Mouse (Mus musculus) stomach, postnatal 0 days (tissue): ENCODE measurements at regions not wholly inside any gene's neighbourhood (a gene's known extent, or its start where the extent isn't known, plus 50 kb on each side); places are given as distances from the start of the nearest gene placed in this dataset.

Experiments used
- ATAC-seq: fragments of 200-750 bp; cut with Nextera tagmentation; 2 replicates; pipeline ENCODE4 v1.8.0; 2017; ENCODE audit not compliant: low FRiP score, low TSS enrichment
- DNase-seq: peaks from one replicate; pipeline ENCODE4 v3.0.0-alpha.2; 2016; ENCODE audit warnings: low spot score
- H3K27ac ChIP-seq: fragments of 300-500 bp; sonication (generic); replicated peaks from 2 replicates; pipeline ENCODE4 v1.5.1; 2014; ENCODE audit warnings: mild to moderate bottlenecking, control low read depth
- H3K27me3 ChIP-seq: fragments of 300-500 bp; sonication (generic); 2 replicates; pipeline ENCODE4 v1.6.1; 2014; ENCODE audit warnings: low read length; ENCODE audit not compliant: control insufficient read depth, insufficient read depth
- H3K36me3 ChIP-seq: fragments of 300-500 bp; sonication (generic); 2 replicates; pipeline ENCODE4 v1.6.1; 2014; ENCODE audit warnings: low read length, mixed read lengths; ENCODE audit not compliant: control insufficient read depth, insufficient read depth
- H3K4me1 ChIP-seq: fragments of 300-500 bp; sonication (generic); replicated peaks from 2 replicates; pipeline ENCODE4 v1.6.1; 2014; ENCODE audit warnings: antibody characterized with exemption; ENCODE audit not compliant: control insufficient read depth, insufficient read depth
- H3K4me2 ChIP-seq: fragments of 300-500 bp; sonication (generic); replicated peaks from 2 replicates; pipeline ENCODE4 v1.6.1; 2014; ENCODE audit warnings: low read depth, mild to moderate bottlenecking, control low read depth, moderate library complexity
- H3K4me3 ChIP-seq: fragments of 300-500 bp; sonication (generic); 2 replicates; pipeline ENCODE4 v1.5.1; 2014; ENCODE audit warnings: low read depth, low read length, control low read depth
- H3K9ac ChIP-seq: fragments of 300-500 bp; sonication (generic); 2 replicates; pipeline ENCODE4 v1.6.1; 2014; ENCODE audit warnings: mild to moderate bottlenecking, low read length, control low read depth, mixed read lengths
- H3K9me3 ChIP-seq: fragments of 300-500 bp; sonication (generic); 2 replicates; pipeline ENCODE4 v1.6.1; 2016; ENCODE audit warnings: low read length; ENCODE audit not compliant: control insufficient read depth
- CTCF ChIP-seq: IDR thresholded peaks from 2 replicates; pipeline ENCODE4 v1.5.1; 2016; ENCODE audit warnings: antibody characterized with exemption, low read depth, mild to moderate bottlenecking, moderate library complexity
- EP300 ChIP-seq: optimal IDR thresholded peaks from 2 replicates; pipeline ENCODE3; 2016; ENCODE audit warnings: antibody characterized with exemption
- WGBS: fragments of 180-500 bp; shearing (Covaris S2); extraction: QIAGEN DNeasy Blood & Tissue Kit; methylation state at CpG from one replicate; pipeline ENCODE4 v1.1.7; 2014; 5-methylcytosine and 5-hydroxymethylcytosine counted together

DNA sequence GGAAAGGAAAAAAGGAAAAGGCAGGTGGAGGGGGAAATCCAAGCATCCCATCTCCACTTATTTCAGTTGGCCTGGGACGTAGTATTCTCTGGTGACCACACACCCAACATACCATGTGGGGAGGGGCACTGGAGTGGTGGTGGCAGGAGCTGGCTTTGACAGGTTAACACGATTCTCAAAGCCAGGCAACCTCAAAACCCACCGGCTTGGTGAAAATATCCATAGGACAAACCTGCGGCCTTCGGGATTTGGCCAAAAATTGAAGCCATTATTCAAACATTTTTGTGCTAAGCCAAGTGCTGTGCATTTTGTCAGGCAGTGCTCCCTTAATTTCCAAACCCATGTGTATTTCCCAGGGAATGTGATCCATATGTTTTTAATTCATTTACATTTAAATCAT is 2560.5 kb upstream of the Gm7489 start:
- no peak overlapping the region for H3K9ac ChIP-seq
- DNase-seq (no peak), ATAC-seq (no peak)
- H3K27me3 ChIP-seq = no peaks in the 10 kb centered on the region
- no peak overlapping the region for H3K27ac ChIP-seq
- H3K4me3 ChIP-seq = no peak overlapping the region
- H3K36me3 ChIP-seq = no peaks in the 10 kb centered on the region
- H3K4me1 ChIP-seq = no peaks in the 10 kb centered on the region
- 75% methylated on average over 5 of the region's 5 CpGs for WGBS
- no peaks in the 10 kb centered on the region for H3K9me3 ChIP-seq
- H3K4me2 ChIP-seq = no peak overlapping the region
- no peak for TF ChIP-seq CTCF

DNA sequence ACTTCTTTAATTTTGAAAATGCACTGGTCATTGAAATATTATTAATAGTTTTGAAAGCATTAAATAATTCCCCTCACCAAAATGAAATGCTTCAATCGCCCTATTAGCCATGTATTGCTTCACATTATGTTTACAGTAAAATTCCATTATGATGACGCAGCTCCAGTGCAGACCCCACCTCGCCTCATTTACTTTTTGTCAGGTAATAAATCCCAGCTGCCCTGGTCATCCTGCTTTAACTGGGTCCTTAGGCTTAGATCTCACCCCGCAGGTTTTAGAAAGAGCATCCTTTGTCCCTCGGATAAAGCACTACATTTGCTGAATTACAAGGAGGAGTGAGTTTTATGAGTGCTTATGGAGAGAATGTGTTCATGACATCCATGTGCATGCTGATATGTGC is 2557.0 kb upstream of the Gm7489 start:
- TF ChIP-seq EP300 (no peak), CTCF (no peak)
- Histone ChIP-seq H3K27me3 (no peaks in the 10 kb centered on the region), H3K4me1 (no peaks in the 10 kb centered on the region), H3K4me3 (no peak overlapping the region), H3K36me3 (no peaks in the 10 kb centered on the region), H3K4me2 (no peak overlapping the region), H3K9ac (no peak overlapping the region), H3K9me3 (no peaks in the 10 kb centered on the region), H3K27ac (no peak overlapping the region)
- DNase-seq (no peak), ATAC-seq (no peak)
- WGBS = 36% methylated on average over 5 of the region's 5 CpGs

DNA sequence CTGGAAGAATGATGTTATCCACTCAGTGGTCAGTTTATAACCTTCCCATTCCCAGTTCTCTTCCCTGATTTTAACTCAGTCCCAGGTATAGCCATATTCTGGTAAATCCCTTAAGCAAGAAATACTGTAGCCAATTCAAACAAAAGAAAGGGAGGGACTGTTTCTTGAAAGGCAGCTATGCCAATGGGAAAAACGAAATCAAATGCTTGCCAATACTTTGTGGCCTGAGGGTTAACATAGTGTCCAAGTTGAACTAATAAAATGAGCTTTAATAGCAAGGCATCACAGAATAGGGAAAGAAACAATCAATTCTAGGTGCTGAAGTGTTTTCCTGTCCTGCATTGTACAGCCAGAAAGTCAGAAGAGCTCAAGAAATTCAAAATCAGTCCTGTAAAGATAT is 2548.3 kb upstream of the Gm7489 start:
- no peak overlapping the region for H3K4me2 ChIP-seq
- H3K27me3 ChIP-seq = no peaks in the 10 kb centered on the region
- TF ChIP-seq EP300 (no peak), CTCF (no peak)
- 50% methylated on average over 1 of the region's 1 CpGs for WGBS
- ATAC-seq (no peak), DNase-seq (no peak)
- no peaks in the 10 kb centered on the region for H3K4me1 ChIP-seq
- no peak overlapping the region for H3K4me3 ChIP-seq
- H3K9me3 ChIP-seq = no peaks in the 10 kb centered on the region
- no peak overlapping the region for H3K9ac ChIP-seq
- no peak overlapping the region for H3K27ac ChIP-seq
- H3K36me3 ChIP-seq = no peaks in the 10 kb centered on the region

DNA sequence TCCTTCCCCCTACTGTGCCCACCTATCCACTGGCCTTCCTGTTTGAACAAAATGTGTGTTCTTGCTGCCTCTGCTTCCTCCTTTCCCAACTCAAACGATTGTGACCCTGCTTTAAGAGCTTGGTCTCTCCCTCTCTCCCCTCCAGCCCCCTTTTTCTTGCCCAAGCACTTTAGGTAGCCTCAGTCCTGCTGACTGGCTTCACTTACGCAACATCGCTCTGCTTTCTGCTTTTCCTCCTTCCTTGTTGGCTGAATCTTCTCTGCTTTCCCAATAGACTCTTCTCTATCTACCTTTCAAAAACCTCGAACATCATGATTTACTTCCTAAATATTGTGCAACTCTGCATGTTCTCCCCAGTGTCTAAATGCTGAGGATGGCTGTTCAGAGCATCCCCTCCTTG is 2538.4 kb upstream of the Gm7489 start:
- no peaks in the 10 kb centered on the region for H3K9me3 ChIP-seq
- H3K4me3 ChIP-seq = no peak overlapping the region
- H3K9ac ChIP-seq = no peak overlapping the region
- ATAC-seq (no peak), DNase-seq (no peak)
- WGBS = 79% methylated on average over 4 of the region's 4 CpGs
- H3K4me2 ChIP-seq = no peak overlapping the region
- TF ChIP-seq EP300 (no peak), CTCF (no peak)
- no peaks in the 10 kb centered on the region for H3K36me3 ChIP-seq
- H3K4me1 ChIP-seq = no peaks in the 10 kb centered on the region
- no peak overlapping the region for H3K27ac ChIP-seq
- no peaks in the 10 kb centered on the region for H3K27me3 ChIP-seq

DNA sequence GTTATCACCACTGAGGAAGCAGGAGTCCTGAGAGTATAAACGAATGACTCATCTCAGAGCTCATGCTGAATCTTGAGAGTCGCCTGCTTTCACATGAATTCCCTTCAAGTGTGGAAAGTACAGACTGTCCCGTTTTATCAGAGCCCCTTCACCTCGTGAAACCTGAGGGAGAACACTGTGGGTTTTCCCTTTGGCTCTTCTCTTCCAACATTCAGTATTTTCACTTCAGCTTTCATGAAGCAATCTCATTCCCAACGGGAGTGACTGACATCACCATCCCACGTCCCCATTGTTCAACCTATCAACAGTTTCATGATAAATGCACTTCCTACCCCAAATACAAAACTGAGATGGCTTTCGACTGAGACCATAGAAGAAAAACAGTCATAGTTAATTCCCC is 2521.3 kb upstream of the Gm7489 start:
- Histone ChIP-seq H3K9ac (no peak overlapping the region), H3K4me1 (no peaks in the 10 kb centered on the region), H3K9me3 (no peaks in the 10 kb centered on the region), H3K36me3 (no peaks in the 10 kb centered on the region), H3K4me3 (no peak overlapping the region), H3K27ac (no peak overlapping the region), H3K27me3 (no peaks in the 10 kb centered on the region), H3K4me2 (no peak overlapping the region)
- WGBS = 51% methylated on average over 7 of the region's 7 CpGs
- ATAC-seq (no peak), DNase-seq (no peak)
- no peak for TF ChIP-seq CTCF
- TF ChIP-seq EP300 = no peak

DNA sequence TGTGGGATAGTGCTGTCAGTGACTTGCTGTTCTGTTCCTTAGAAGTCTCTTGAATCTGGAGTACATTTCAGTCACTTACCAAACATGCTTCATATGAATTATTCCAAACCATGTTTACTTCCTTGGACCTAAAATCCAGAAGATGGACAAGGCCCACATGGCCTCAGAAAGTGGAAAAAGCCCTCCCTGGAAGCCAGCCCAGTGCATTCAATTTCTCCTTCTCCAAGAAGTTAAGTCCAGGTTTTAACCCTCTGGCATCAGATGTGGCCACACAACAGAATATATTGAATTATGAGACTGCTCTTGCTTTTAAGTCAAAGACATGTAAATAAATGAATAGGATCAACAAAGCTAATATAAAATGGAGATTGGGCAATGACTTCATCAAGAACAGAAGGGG is 2513.5 kb upstream of the Gm7489 start:
- H3K27ac ChIP-seq = no peak overlapping the region
- DNase-seq (no peak), ATAC-seq (no peak)
- no peak overlapping the region for H3K9ac ChIP-seq
- H3K36me3 ChIP-seq = no peaks in the 10 kb centered on the region
- TF ChIP-seq CTCF = no peak
- TF ChIP-seq EP300 = no peak
- no peaks in the 10 kb centered on the region for H3K4me1 ChIP-seq
- H3K9me3 ChIP-seq = no peaks in the 10 kb centered on the region
- H3K4me2 ChIP-seq = no peak overlapping the region
- no peaks in the 10 kb centered on the region for H3K27me3 ChIP-seq
- no peak overlapping the region for H3K4me3 ChIP-seq
